Mouse (Mus musculus): ENCODE measurements at regions not wholly inside any gene's neighbourhood (a gene's known extent, or its start where the extent isn't known, plus 50 kb on each side); places are given as distances from the start of the nearest gene placed in this dataset.
"Not testable (repeated sequence)": the region's sequence is repeated elsewhere in the genome, so short reads cannot be mapped to it uniquely, and the experiment has no call there.

DNA sequence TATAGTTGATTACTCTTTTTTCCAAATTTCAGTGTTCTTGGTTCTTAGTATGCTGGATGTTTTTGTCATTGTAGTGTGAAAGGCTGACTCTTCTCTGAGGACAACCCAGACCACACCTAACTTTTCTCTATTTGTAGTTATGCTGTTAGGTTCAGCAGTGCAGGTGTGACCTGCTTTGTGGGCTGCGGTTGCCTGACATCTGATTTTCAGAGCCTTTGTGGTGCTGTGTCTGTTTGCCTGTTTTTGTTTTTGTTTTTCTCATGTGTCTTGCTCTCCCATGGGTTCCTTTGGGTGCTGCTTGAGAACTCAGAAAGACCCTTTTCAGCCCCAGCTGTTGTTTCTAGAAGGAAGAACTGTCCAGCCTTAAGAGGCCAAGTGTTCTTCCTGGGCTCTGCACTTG, 52.0 kb upstream of the Trpm1 start:
- in situ Hi-C loops (cut with MboI, MseI), result no loop called here

DNA sequence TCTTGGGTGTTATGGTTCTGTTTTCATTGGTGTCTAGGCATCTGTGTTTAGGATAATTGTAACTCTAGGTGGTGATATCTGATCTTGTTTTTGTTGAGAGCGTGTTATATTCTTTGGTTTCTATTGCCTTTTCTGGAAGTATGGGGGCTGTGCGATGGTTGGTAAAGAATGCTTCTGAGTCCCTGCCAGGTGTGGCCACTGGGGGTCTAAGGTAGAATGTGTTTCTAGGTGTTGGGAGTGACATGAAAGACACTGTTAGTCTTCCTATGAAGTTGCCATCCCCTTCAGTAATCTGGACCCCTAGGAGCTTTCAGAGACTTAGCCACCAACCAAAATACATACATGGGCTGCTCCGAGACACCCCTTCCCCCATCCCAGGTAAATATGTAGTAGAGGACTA, 54.0 kb upstream of the Trpm1 start:
- in situ Hi-C loops (cut with MboI, MseI), result no loop called here

DNA sequence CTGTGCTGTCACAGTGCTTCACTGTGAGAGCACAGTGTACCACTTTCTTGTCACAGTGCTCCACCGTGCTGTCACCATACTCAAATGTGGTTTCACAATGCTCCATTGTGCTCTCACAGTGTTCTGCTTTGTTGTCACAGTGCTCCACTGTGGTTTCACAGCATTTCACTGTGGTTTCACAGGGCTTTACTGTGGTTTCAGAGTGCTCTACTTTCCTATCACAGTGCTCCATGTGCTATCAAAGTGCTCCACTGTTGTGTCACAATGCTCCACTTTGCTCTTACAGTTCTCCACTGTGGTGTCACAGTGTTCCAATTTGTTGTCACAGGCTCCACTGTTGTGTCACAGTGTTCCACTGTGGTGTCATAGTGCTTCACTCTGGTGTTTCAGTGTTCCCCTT, 63.6 kb upstream of the Trpm1 start:
- in situ Hi-C loops (cut with MboI, MseI), result no loop called here

DNA sequence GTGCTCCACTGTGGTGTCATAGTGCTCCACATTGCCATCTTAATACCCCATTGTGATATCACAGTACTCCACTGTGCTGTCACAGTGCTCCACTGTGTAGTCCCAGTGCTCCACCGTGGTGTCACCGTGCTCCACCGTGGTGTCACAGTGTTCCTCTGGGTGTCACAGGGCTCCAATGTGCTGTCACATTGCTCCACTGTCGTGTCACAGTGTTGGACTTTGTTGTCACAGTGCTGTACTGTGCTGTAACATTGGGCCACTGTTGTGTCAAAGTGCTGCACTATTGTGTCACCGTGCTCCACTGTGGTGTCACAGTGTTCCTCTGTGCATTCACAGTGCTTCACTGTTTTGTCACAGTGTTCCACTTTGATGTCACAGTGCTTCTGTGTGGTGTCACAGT, 64.6 kb upstream of the Trpm1 start:
- in situ Hi-C loops (cut with MboI, MseI), result no loop called here

DNA sequence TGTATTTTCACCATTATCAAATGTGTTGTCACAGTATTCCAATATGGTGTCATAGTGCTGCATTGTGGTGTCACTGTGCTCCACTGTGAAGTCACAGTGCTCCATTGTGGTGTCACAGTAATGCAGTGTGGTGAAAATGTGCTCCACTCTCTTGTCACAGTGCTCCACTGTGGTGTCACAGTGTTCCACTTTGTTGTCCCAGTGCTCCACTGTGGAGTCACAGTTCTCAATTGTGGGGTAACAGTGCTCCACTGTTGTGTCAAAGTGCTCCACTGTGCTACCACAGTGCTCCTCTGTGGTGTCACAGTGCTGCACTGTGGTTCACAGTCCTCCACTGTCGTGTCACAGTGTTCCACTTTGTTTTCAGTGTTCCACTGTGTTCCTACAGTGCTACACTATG, 69.7 kb upstream of the Trpm1 start:
- in situ Hi-C loops (cut with MboI, MseI), result not testable (repeated sequence)

DNA sequence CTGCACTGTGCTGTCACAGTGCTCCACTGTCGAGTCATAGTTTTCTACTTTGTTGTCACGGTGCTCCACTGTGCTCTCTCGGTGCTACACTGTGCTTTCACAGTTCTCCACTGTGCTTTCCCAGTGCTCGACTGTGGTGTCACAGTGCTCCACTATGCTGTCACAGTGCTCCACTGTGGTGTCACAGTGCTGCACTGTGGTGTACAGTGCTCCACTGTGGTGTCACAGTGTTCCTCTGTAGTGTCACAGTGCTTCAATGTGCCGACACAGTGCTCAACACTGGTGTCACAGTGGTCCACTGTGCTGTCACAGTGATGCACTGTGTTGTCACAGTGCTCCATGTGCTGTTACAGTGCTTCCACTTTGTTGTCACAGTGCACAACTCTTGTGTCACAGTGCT, 71.0 kb upstream of the Trpm1 start:
- in situ Hi-C loops (cut with MboI, MseI), result no loop called here

DNA sequence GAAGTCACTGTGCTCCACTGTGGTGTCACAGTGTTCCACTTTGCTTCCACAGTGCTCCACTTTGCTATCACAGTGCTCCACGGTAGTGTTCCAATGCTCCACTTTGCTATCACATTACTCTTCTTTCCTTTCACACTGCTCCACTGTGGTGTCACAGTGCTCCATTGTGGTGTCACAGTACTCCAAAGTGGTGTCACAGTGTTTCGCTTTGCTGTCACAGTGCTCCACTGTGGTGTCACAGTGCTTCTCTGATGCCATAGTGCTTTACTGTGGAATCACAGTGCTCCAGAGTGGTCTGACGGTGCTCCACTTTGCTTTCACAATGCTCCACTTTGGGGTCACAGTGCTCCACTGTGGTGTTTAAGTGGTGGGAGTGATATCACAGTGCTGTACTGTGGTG, 71.4 kb upstream of the Trpm1 start:
- in situ Hi-C loops (cut with MboI, MseI), result no loop called here

DNA sequence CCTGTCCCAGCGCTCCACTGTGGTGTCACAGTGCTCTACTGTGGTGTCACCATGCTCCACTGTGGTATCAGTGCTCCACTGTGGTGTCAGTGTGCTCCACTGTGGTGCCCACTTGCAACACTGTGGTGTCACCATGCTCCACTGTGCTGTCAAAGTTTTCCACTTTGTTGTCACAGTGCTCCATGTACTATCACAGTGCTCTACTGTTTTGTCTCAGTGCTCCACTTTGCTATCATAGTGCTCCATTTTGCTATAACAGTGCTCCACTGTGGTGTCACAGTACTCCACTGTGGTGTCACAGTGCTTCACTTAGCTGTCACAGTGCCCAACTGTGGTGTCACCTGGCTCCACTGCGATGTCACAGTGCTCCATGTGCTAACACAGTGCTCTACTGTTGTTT, 72.0 kb upstream of the Trpm1 start:
- in situ Hi-C loops (cut with MboI, MseI), result no loop called here

DNA sequence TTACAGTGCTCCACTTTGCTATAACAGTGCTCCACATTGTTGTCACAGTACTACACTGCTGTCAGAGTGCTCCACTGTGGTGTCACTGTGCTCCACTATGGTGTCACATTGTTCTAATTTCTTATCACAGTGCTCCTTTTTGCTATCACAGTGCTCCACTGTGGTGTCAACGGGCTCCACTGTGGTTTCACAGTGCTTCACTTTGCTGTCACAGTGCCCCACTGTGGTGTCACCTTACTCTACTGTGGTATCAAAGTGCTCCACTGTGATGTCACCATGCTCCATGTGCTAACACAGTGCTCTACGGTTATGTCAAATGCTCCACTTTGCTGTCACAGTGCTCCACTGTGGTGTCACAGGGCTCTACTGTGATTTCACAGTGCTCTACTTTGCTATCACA, 72.6 kb upstream of the Trpm1 start:
- in situ Hi-C loops (cut with MboI, MseI), result no loop called here

DNA sequence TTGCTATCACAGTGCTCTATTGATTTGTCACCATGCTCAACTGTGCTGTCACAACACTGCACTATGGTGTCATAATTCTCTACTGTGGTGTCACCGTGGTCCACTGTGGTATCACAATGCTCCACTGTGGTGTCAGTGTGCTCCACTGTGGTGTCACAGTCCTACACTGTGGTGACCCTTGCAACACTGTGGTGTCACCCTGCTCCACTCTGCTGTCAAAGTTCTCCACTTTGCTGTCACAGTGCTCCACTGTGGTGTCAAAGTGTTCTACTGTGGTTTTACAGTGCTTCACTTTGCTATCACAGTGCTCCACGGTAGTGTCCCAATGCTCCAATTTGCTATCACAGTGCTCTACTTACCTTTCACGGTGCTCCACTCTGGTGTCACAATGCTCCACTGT, 74.3 kb upstream of the Trpm1 start:
- in situ Hi-C loops (cut with MboI, MseI), result no loop called here

DNA sequence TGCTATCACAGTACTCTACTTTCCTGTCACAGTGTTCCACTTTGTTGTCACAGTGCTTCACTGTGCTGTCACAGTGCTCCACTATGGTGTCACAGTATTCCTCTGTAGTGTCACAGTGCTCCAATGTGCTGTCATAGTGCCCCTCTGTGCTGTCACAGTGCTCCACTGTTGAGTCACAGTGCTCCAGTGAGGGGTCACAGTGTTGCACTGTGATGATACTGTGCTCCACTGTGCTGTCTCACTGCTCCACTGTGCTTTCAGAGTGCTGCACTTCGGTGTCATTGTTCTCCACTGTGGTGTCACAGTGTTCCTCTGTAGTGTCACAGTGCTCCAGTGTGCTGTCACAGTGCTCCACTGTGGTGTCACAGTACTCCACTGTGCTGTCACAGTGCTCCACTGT, 75.0 kb upstream of the Trpm1 start:
- in situ Hi-C loops (cut with MboI, MseI), result no loop called here

DNA sequence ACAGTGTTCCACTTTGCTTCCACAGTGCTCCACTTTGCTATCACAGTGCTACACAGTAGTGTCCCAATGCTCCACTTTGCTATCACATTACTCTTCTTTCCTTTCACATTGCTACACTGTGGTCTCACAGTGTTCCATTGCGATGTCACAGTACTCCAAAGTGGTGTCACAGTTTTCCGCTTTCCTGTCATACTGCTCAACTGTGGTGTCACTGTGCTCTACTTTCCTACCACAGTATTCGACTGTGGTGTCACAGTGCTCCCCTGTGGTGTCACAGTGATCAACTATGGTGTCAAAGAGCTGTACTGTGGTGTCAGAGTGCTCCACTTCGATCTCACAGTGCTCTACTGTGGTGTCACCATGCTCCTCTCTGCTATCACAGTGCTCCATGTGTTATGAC, 76.1 kb upstream of the Trpm1 start:
- in situ Hi-C loops (cut with MboI, MseI), result no loop called here

DNA sequence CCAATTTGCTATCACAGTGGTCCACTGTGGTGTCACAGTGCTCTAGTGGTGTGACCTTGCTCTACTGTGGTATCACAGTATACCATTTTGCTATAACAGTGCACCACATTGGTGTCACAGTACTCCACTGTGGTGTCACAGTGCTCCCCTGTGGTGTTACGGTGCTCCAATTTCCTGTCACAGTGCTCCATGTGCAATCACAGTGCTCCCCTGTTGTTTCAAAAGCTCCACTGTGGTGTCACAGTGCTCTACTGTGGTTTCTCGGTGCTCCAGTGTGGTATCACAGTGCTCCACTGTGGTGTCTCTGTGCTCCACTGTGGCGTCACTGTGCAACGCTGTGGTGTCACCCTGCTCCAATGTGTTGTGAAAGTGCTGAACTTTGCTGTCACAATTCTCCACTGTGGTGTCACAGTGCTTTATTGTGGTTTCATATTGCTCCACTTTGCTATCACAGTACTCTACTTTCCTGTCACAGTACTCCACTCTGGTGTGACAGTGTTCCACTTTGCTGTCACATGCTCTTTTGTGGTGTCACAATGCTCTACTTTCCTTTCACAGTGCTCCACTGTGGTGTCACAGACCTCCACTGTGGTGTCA, 76.8 kb upstream of the Trpm1 start:
- in situ Hi-C loops (cut with MboI, MseI), result no loop called here

DNA sequence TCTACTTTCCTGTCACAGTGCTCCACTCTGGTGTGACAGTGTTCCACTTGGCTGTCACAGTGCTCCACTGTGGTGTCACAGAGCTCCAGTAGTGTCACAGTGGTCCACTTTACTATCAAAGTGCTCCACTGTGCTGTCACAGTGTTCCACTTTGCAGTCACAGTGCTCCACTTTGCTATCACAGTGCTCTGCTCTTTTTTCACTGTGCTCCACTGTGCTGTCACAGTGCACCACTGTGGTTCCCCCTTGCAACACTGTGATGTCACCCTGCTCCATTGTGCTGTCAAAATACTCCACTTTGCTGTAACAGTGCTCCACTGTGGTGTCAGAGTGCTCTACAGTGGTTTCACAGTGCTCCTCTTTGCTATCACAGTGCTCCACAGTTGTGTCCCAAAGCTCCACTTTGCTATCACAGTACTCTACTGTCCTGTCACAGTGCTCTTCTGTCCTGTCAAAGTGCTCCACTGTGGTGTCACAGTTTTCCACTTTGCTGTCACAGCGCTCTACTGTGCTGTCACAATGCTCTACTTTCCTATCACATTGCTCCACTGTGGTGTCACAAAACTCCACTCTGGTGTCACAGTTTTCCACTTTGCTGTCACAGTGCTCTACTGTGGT, 77.8 kb upstream of the Trpm1 start:
- in situ Hi-C loops (cut with MboI, MseI), result no loop called here

DNA sequence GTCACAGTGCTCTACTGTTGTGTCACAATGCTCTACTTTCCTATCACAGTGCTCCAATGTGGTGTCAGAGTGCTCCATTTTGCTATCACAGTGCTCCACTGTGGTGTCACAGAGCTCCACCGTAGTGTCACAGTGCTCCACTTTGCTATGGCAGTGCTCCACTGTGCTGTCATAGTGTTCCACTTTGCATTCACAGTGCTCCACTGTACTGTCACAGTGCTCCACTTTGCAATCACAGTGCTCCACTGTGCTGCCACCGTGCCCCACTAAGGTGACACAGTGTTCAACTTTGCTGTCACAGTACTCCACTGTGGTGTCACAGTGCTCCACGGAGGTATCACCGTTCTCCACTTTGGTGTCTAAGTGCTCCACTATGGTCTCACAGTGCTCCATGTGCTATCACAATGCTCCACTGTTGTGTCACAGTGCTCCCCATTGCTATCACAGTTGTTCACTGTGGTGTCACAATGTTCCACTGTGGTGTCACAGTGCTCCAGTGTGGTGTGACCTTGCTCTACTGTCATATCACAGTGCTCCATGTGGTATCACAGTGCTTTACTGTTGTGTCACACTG, 78.9 kb upstream of the Trpm1 start:
- in situ Hi-C loops (cut with MboI, MseI), result loop anchor here (25.0 kb wide), 1 partner anchor 663 kb away; no protein-coding TSS in a partner anchor

DNA sequence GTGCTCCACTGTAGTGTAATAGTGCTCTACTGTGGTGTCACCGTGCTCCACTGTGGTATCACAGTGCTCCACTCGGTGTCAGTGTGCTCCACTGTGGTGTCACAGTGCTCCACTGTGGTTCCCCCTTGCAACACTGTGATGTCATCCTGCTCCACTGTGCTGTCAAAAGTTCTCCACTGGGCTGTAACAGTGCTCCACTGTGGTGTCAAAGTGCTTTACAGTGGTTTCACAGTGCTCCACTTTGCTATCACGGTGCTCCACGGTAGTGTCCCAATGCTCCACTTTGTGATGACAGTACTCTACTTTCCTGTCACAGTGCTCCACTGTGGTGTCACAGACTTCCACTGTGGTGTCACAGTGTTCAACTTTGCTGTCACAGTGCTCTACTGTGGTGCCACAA, 79.4 kb upstream of the Trpm1 start:
- in situ Hi-C loops (cut with MboI, MseI), result loop anchor here (25.0 kb wide), 1 partner anchor 663 kb away; no protein-coding TSS in a partner anchor

DNA sequence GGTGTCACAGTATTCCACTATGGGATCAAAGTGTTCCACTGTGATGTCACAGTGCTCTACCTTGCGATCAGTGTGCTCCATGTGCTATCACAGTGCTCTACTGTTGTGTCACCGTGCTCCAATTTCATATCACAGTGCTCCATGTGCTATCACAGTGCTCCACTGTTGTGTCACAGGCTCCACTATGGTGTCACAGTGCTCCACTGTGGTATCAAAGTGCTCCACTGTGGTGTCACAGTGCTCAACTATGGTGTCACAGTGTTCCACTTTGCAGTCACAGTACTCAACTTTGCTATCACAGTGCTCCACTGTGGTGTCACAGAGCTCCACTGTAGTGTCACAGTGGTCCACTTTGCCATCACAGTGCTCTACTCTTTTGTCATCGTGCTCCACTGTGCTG, 79.9 kb upstream of the Trpm1 start:
- in situ Hi-C loops (cut with MboI, MseI), result loop anchor here (25.0 kb wide), 1 partner anchor 664 kb away; no protein-coding TSS in a partner anchor

DNA sequence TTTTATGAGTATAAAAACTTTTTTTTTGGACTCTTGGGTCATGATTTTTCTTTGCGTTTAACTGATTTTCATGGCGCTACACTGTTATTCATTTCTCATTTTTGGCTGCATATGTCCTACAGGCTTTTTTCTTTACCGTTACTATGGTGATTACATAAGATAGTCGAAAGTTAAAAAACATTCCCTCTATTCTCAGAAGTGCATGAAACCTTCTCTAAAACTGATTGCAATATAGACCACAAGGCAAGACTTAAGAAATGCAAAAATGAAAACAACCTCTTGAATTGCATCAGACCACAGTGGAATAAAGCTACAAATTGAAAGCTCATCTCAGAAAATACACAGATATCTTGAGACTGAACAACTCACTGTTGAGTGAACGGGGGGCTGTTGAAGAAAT, 82.7 kb upstream of the Trpm1 start:
- in situ Hi-C loops (cut with MboI, MseI), result loop anchor here (25.0 kb wide), 1 partner anchor 666 kb away; no protein-coding TSS in a partner anchor

DNA sequence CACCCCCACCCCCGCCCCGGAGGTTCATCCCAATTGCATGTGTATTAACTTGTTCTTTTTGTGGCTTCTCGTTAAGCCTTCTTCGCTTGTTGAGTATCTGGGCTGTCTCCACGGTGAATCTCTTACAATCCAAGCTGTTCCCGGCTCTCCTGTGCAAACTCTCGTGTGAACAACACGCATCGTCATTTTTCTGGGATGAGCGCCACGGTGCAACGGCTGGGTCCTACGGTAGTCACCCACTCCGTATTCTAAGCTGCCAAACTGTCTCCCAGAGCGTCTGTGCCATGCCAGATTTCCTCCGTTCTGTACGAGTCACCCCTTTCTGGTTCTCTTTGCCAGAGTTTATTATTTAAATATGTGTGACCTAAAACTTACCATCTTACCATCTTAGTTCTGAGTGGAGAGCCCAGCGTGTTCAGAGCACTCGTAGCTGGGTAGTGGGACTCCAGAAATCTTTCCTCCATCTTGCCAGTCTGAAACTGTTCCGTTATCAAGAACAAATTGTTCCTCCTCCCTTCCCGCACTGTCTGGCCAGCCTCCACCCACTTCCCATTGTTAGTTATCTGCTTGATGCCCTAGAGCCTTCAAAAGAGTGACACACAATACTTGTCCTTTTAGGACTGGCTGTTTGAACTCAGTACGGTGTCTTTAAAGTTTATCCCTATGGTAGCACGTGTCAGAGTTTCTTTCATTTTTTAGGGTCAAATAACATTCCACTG, 87.9 kb upstream of the Trpm1 start:
- in situ Hi-C loops (cut with MboI, MseI), result loop anchor here (25.0 kb wide), 1 partner anchor 672 kb away; no protein-coding TSS in a partner anchor

DNA sequence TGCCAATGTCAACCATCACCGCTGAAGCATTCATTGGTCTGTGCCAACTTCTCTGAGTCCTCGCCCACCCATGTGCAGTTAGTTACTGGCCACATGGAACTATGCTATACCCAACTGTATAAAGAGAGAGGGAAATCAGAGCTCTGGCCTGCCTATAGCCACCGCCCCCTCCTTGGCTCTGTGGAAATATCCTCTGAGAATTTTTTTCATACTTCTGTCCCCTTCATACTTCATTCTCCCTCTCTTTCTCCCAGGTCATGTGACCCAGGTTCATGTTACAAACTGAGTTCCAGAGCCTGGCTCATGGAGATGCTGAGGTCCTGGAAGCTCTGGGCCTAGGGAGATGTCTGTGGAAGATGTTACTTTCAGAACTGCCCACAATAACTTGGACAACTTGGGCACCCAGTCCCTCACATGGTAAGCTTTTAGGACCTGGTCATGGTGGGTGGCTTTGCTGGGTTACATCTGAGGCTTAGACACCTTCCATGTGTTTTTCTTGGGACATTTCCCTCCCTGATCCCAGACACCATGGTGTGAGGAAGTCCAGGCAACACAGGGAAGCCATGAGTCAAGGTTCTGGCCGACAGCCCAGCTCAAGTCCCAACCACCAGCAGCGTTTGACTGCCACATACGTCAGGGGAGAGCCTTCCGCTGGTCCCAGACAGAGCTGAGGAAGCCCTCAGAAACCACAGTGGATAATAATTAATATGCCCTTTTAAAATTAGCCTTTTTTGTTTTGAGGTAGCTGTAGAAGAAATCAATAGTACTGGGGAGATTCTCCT, 89.0 kb upstream of the Trpm1 start:
- in situ Hi-C loops (cut with MboI, MseI), result loop anchor here (5.0 to 25.0 kb wide), 2 partner anchors 73 to 673 kb away; no protein-coding TSS in a partner anchor

DNA sequence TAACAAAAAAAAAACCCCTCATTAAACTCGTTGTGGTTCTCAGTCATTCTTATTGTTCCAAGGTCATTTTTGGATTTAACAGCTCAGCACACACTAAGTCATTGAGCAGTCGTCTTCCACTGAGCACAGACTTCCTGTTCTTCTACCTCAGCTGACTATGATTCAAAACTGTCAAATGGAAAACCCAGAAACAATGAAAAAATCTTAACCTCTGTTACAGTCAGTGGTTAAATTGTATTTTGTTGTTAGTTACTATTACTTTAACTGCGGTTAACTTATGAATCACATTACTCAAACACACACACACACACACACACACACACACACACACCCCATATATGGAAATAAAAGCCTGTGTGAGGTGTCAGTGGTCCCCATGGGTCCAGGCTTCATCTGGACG, 92.5 kb upstream of the Trpm1 start:
- in situ Hi-C loops (cut with MboI, MseI), result loop anchor here (5.0 to 25.0 kb wide), 2 partner anchors 76 to 676 kb away; no protein-coding TSS in a partner anchor

DNA sequence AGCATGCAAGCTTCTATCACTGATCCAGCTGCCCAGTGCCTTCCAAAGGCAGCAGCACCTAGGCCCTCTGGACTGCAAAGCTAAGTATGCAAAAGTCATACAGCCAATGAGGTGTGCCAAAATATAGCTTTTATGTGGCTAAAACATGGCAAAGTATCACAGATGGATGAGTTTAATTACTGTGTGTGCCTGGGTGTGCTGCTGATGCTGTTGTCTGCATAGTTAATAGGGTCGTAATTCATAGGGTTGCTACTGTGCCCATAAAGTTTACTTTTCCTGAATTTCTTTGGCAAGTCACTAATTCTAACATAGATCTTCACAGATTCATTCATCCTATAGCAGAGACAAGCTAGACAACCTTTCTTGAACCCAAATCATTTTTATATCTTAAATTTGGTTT, 93.1 kb upstream of the Trpm1 start:
- in situ Hi-C loops (cut with MboI, MseI), result loop anchor here (5.0 to 25.0 kb wide), 2 partner anchors 77 to 677 kb away; no protein-coding TSS in a partner anchor
